Mouse (Mus musculus) layer of hippocampus, postnatal 14 days (tissue): ENCODE measurements around the gene Kri1. TPM values are rescaled to one million over a fixed set of nuclear protein-coding genes. Genes with fewer than 3 reads are reported as not detected.
"Not testable (repeated sequence)": the region's sequence is repeated elsewhere in the genome, so short reads cannot be mapped to it uniquely, and the experiment has no call there.

ENCODE experiments used
- DNase-seq, 2 experiments: peaks; one replicate each; pipeline ENCODE4 v3.0.0; 2021 to 2022; ENCODE audit warnings: low spot score in 2 of 2, mixed read lengths in 1 of 2
- long read RNA-seq, 2 experiments: library from polyadenylated mRNA; stranded (forward); transcript quantifications; one replicate each; pipeline ENCODE4 v2.0.0; 2021
- total RNA-seq, 2 experiments: library from RNA; stranded (reverse); gene quantifications; 2 replicates each; pipeline ENCODE4 v1.2.3; 2021

Kri1 gene
- total RNA-seq, result 10 to 100 TPM; 32.1 to 33.4 TPM
- long read RNA-seq, experiment 1, partial matches to known transcripts, result 3 of 5 reads
- long read RNA-seq, experiment 1, other reads (novel, unspliced or antisense), result 1 of 5 reads
- long read RNA-seq, experiment 2, partial matches to known transcripts, result 4 of 13 reads
- long read RNA-seq, experiment 2, other reads (novel, unspliced or antisense), result 2 of 13 reads

GRCm38 (mm10) chr9:21287571-21288402, at the start of gene Kri1:
Kri1 (minus strand) TSS chr9:21287969.
- peak; percentile 93 to 97 for DNase-seq

- DNase-seq, result no peak
These were observed 48.7 kb upstream of the Kri1 start for GRCm38 (mm10) chr9:21336491-21336890.

- no peak for DNase-seq
These were observed 47.6 kb upstream of the Kri1 start for GRCm38 (mm10) chr9:21335391-21335790.

- no peak for DNase-seq
These were observed 47.0 kb upstream of the Kri1 start for GRCm38 (mm10) chr9:21334747-21335146.

GRCm38 (mm10) chr9:21333523-21333922, 45.8 kb upstream of the Kri1 start:
- DNase-seq, result no peak

GRCm38 (mm10) chr9:21332161-21333061, 44.6 kb upstream of the Kri1 start:
- no peak for DNase-seq

GRCm38 (mm10) chr9:21331365-21332140, 43.8 kb upstream of the Kri1 start:
- no peak for DNase-seq

- no peak for DNase-seq
These were observed 42.0 kb upstream of the Kri1 start for GRCm38 (mm10) chr9:21329699-21330289.

- no peak for DNase-seq
These were observed 41.3 kb upstream of the Kri1 start for GRCm38 (mm10) chr9:21329041-21329440.

GRCm38 (mm10) chr9:21328041-21328440, 40.3 kb upstream of the Kri1 start:
- no peak for DNase-seq

GRCm38 (mm10) chr9:21327569-21327968, 39.8 kb upstream of the Kri1 start:
- DNase-seq, result no peak

- DNase-seq, result no peak
These were observed 36.5 kb upstream of the Kri1 start for GRCm38 (mm10) chr9:21324269-21324668.

GRCm38 (mm10) chr9:21322917-21323297, 35.1 kb upstream of the Kri1 start:
- not testable (repeated sequence) for DNase-seq

- no peak for DNase-seq
These were observed 34.6 kb upstream of the Kri1 start for GRCm38 (mm10) chr9:21322211-21322916.

GRCm38 (mm10) chr9:21321513-21321835, 33.7 kb upstream of the Kri1 start:
- DNase-seq, result peak; percentile 12 to 39

- peak; percentile 72 to 75 for DNase-seq
These were observed 33.1 kb upstream of the Kri1 start, which contains the start of gene Slc44a2 for GRCm38 (mm10) chr9:21320619-21321512. Slc44a2 (plus strand) TSS chr9:21320698.

- no peak for DNase-seq
These were observed 32.5 kb upstream of the Kri1 start for GRCm38 (mm10) chr9:21320280-21320618.

- no peak for DNase-seq
These were observed 31.7 kb upstream of the Kri1 start for GRCm38 (mm10) chr9:21319503-21319902.

- no peak for DNase-seq
These were observed 31.0 kb upstream of the Kri1 start for GRCm38 (mm10) chr9:21318792-21319191.
